Mouse (Mus musculus) right cerebral cortex, postnatal 36 days (tissue): ENCODE results near the gene Huwe1.

Experiments used
- DNase-seq, 2 experiments: peaks; one replicate each; pipeline ENCODE4 v3.0.0; 2022; ENCODE audit warnings: low spot score in 2 of 2, mixed read lengths in 1 of 2

The Huwe1 gene

DNA sequence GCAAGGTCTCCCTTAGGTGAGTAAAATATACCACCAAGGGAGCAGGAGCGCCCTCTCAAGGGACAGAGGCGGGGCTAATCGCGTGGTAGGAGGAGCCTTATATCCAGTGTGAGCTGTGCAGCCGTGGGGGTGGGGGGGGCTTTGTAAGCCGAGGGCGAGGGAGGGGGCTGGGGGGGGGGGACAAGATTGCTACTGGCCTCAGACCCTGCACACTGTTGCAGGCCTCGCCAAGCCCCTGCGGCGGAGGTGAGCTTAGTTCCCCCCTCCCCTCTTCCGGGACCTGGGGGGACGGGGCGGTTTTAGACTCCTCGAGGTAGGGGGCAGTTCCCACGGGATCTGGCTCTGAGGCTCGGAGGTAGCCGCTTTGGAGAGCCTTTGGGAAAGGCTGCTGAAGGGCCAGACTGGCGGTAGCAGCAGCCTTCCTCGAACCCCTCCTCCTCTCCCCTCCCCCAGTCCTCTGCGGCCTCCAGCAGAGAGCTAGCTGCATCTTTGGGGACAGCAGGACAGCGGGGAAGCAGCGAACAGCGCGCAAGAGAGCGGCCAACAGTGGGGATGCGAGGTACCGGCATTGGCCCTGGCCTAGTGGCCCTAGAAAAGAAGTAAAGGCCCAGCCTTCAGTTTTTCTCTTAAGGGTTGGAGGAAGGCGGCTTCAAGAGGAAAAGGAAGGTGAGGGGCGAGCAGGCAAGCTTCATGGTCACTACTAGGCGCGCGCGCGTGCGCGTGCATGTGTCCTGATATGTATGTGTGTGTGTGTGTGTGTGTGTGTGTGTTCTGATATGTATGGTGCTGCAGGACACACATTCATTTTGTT lies at the start of gene Huwe1:
Gene Huwe1, plus strand, starts transcription at position 107 of the 811 bp plus-strand sequence.
- peak; percentile 34 to 49 for DNase-seq

- no peak for DNase-seq
Observed at GRCm38 (mm10) chrX:151780348-151780747, 20.3 kb upstream of the Huwe1 start.

- no peak for DNase-seq
Observed at GRCm38 (mm10) chrX:151782939-151783338, 17.7 kb upstream of the Huwe1 start.

- no peak for DNase-seq
Observed at GRCm38 (mm10) chrX:151792766-151793165, 7.8 kb upstream of the Huwe1 start.

GRCm38 (mm10) chrX:151797970-151798369 lies 2.6 kb upstream of the Huwe1 start:
- DNase-seq, result no peak

DNA sequence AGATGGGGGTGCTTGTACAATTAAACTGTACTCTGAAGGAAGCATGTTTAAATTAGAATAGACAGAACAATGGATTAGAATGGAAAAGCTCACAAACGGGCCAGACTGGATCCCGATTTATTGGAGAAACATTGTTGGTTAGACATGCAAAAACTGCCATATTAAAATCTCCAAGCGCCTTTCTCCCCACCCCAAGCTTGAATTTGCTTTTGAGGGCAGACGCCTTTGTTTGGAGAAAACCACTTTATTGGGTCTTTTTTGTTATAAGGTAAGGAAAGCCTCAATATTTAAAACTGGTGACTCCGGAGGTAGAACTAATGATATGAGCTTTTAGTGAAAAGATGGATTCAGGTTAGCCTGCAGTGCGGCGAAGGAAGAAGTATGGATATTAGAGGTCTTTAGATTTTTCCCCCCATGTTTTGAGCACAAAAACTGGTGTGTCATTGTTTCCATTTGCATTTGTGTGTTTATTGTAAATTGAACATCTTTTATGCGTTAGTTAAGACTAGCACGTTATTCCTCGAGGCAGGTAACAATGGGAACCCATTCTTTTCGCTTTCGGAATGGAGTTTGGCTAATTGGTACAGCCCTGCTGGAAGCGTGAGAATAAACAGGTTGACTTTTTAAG lies 1.8 kb downstream of the Huwe1 start:
- DNase-seq, result no peak

DNA sequence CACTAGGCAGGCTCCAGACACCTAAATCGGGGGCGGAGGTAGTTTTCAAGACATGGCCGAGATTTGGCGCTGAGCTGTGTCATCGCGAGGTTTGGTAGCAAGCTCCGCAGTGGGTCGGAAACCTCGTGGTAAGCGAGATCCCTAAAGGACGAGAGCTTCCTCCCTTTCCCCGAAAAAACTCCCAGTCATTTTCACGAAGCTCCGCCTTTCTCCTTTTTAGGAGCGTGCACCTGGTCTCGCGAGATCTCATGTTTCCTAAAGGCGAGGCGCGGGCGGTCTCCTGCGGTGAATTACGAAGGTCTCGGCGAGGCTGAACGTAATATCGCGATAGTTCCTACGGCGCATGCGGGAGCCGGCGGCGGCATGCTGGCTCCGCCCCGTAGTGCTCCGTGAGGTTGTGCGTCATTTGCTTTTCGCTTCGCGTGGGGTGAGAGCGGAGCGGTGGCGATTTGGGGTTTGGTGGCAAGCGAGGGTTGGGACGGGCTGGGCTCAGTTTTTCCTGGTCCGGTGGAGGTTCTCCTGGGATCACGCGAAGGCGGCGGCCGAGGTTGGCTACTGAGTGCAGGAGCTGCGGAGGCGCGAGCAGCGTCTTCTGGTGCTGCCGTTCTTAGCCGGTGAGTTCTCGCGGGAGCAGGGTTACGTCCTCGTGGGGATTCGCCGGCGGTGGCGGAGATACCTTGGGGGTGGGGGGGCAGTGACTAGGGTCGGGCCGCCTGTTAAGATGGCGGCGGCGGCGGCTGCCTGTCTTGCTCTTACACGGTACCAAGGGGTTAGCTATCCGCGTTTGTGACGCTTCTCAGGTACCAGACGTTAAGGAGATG lies 2.6 kb downstream of the Huwe1 start:
- peak; percentile 93 to 95 for DNase-seq

- DNase-seq, result peak; percentile 5 to 12
Observed at GRCm38 (mm10) chrX:151803777-151804101, 3.1 kb downstream of the Huwe1 start.

DNA sequence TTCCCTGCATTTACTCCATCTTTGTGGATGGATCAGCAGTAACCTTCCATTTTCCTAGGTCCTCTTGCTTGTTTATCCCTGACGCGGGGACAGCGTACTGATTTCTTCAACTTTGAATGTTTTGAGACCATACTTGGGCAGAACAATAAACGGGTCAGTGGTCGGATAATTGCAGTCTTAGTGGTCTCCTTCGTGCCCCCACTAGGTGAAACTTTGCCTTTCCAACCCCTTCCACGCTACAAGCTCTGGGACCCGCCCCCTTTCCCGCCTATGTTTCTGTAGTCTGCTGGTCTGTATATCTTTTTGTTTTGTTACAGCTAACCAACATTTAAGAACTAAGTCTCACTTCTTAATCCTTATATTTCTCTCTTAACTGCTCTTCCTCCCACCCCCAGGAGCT lies 3.8 kb downstream of the Huwe1 start:
- DNase-seq, result no peak

- DNase-seq, result no peak
Observed at GRCm38 (mm10) chrX:151811481-151811880, 10.9 kb downstream of the Huwe1 start.

GRCm38 (mm10) chrX:151813656-151814055 lies 13.0 kb downstream of the Huwe1 start:
- no peak for DNase-seq

- DNase-seq, result no peak
Observed at GRCm38 (mm10) chrX:151817712-151818111, 17.1 kb downstream of the Huwe1 start.

- DNase-seq, result no peak
Observed at GRCm38 (mm10) chrX:151828971-151829370, 28.4 kb downstream of the Huwe1 start.

DNA sequence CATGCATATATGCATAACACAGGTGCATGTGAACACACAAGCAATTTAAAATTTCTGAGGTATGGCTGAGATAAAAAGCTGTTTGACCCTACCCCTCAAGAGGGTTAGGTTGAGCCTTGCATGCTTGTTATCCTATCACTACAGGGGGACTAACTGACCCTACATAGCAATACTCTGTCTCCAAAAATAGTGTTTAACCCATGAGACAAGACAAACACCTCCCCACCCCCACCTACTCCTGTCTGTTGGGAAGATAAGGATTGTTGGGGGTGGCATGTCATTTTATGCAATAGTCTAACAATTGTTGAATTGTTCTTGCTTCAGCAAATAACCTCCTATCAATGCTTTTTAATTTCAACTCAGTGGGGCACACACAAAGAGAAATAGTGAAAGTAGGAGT lies 30.7 kb downstream of the Huwe1 start:
- DNase-seq, result no peak

DNA sequence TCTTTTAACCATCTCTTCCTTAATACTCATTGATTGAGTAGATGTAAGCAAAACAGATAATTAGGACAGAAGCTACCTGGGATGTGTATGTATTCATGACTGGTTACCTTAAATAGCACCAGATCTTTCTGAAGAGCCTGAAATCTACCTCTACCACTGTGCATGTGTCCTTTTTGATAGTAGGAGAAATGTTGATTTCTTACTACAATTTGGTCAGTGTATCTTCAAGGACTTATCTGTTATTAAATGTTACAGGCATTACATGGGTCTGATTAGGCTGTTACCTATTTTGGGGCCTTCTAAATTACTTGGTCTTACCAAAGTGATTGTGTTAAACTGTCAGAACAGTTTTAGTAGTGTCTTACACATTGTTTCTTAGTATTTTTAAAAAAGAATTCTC lies 32.4 kb downstream of the Huwe1 start:
- no peak for DNase-seq

DNA sequence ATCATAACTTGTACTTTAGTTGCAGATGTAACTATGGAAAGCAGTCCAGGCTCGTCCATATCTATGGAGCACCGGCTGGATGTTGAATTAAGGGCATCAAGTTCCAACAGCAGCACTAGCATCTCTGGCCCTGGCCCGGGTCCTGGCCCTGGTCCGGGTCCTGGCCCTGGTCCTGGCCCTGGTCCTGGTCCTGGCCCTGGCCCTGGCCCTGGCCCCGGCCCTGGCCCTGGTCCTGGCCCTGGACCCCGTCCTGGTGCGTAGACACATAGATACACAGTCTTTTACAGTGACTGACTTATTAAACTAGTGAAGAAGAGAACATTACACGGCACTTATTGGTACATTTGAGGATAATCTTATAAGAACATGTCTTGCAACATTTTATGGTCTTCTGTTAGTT lies 58.8 kb downstream of the Huwe1 start:
- no peak for DNase-seq

GRCm38 (mm10) chrX:151910692-151911091 lies 110.1 kb downstream of the Huwe1 start:
- no peak for DNase-seq

DNA sequence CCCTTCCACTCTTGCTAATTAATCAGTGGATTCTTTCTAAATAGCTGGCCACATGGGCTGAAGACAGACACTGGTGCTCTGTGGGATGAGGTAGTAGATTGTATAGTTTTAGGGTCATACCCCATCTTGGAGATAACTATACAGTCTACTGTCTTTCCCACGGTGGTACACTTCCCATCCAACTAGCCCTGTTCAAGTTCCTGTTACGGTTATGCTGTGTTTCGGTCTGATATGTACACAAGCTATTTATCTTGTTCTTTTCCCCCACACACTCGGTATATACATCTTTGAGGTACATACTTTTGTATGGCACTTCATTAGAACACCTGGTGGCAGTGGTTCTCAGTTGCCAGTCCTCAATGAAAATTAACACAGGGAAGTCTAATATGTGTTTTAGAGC lies 111.7 kb downstream of the Huwe1 start:
- DNase-seq, result no peak

DNA sequence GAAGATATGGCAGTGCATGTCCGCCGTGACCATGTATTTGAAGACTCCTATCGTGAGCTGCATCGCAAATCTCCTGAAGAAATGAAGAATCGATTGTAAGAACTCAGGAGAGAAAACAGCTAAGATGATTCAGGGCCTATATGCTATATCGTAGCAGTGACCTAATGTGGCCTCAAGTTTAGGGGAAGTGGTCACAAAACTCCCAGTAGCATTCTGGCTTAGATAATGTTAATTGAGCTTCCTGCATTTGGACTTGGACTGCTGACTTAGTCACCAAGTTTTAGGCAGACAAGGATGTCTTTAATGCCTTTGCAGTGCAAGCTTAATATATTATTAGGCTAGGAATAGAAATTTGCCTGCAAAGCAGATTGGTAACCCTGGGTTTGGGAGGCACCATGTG lies 128.8 kb downstream of the Huwe1 start:
- DNase-seq, result no peak

GRCm38 (mm10) chrX:151938852-151939251 lies 138.2 kb downstream of the Huwe1 start:
- no peak for DNase-seq

- no peak for DNase-seq
Observed at GRCm38 (mm10) chrX:151946986-151947385, 146.4 kb downstream of the Huwe1 start.

DNA sequence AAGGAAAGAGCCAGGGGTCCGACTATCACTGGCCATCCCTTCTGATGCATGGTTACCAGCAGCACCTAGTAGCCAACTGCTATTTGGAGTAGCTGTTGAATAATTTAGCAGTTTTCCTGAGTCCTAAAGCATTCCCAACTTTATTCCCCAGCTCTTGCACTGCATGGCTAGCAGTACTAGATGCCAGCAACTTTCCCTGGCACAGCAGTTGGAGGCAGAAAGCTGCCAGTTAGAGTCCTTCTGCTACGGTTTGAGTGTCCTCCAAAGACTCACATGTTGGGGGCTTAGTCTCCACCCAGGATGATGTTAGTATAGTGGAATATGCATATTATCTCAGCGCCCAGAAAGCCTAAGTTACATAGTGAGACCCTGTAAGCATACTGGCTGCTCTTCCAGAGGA lies 147.2 kb downstream of the Huwe1 start:
- DNase-seq, result no peak

DNA sequence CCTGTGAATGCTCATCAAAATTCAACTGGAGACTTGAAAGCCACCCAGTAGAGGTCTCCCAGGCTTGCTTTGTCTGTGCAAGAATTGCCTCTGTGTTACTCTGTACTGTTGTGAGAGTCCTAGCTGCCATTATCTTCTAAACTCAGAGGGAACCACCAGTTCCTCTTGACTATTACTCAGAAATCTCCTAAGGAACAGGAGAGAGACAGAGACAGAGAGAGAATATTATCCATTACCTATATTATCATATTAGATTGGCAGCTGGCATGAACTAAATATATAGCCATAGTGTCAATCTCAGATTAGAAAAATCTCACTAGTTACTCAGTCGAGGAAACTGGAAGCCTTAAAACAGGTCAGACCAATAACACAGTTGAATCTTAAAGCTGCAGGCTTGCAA lies 149.6 kb downstream of the Huwe1 start:
- DNase-seq, result no peak
